ENCODE assay signal across 9 mouse cellular contexts in genomic region chr16:76321527-76322165, GRCm38 (mm10). TPM values are rescaled to one million over a fixed set of nuclear protein-coding genes. Genes with fewer than 3 reads are reported as not detected.
DNase-seq lines count a peak whose midpoint lies in the region; ATAC-seq and TF ChIP-seq lines count a peak whose summit lies in the region.
"Had no signal": no experiment of that assay in that cellular context is flagged by ENCODE, and none has a peak within 500 bp of the region (broad histone marks: within the 10 kb centered on the region; RNA-seq: fewer than 3 reads in every experiment).

No protein-coding gene starts in this region.

- TF ChIP-seq POLR2A in brain, embryonic 14.5 days (IDR thresholded peaks at IDR 0.05; ENCODE audit: borderline replicate concordance, extremely low read depth, insufficient read depth, insufficient read length, poor library complexity, severe bottlenecking), result no peak

- H3K27me3 ChIP-seq in heart, embryonic 13.5 days (replicated peaks), result no peaks in the 10 kb centered on the region

- no peak for TF ChIP-seq CTCF in layer of hippocampus, adult 2 months (conservative IDR thresholded peaks at IDR 0.05)
- no peak for TF ChIP-seq CTCF in brain, embryonic 14.5 days (IDR thresholded peaks at IDR 0.05; ENCODE audit: borderline replicate concordance, extremely low read depth, insufficient read depth, insufficient read length)

- H3K4me1 ChIP-seq in heart, embryonic 13.5 days, result peaks cover 63% of the 10 kb centered on the region

- 13% methylated on average over 11 of the region's 11 CpGs for WGBS in heart, embryonic 13.5 days

- peak overlapping the region; percentile 21 for H3K4me3 ChIP-seq in layer of hippocampus, adult 2 months
- peak overlapping the region; percentile 30 for H3K4me3 ChIP-seq in heart, embryonic 13.5 days

- no peak for ATAC-seq in heart, embryonic 13.5 days (ENCODE audit: extremely low read depth, insufficient number of reproducible peaks, low FRiP score, low TSS enrichment)

- H3K36me3 ChIP-seq in heart, embryonic 13.5 days, result no peaks in the 10 kb centered on the region

- no peak for DNase-seq in layer of hippocampus, adult 2 months (ENCODE audit: low spot score in 2 of 2)
- DNase-seq in layer of hippocampus, postnatal 10 days (ENCODE audit: low spot score in 2 of 2), result no peak
- DNase-seq in brain, embryonic 14.5 days (ENCODE audit: low read depth), result peak; percentile 91
- DNase-seq in kidney, postnatal 25 days, result peak; percentile 54 to 81
- peak; percentile 68 for DNase-seq in retina, embryonic 14.5 days (ENCODE audit: low spot score)
- DNase-seq in left cerebral cortex, postnatal 14 days (ENCODE audit: low spot score in 2 of 2), result no peak
- no peak for DNase-seq in MN1 (ENCODE audit: low spot score)

- no peaks in the 10 kb centered on the region for H3K9me3 ChIP-seq in heart, embryonic 13.5 days
- H3K9me3 ChIP-seq: G1E had no signal

- H3K27ac ChIP-seq in layer of hippocampus, adult 2 months, result peak overlapping the region; percentile 79
- H3K27ac ChIP-seq in heart, embryonic 13.5 days (replicated peaks), result peak overlapping the region; percentile 84

- intact Hi-C loops in left cerebral cortex, postnatal 14 days (cut with DNase I), result no loop called here

- peak overlapping the region; percentile 64 for H3K4me2 ChIP-seq in heart, embryonic 13.5 days

- peak overlapping the region; percentile 75 for H3K9ac ChIP-seq in heart, embryonic 13.5 days

RNA-seq across cellular contexts. Expression of gene Nrip1, which starts 52.0 kb away (rescaled TPM):
- total RNA-seq in layer of hippocampus, adult 2 months (2021), result 10 to 100 TPM; 56.1 to 60.0 TPM
- 10 to 100 TPM; 53.2 to 59.2 TPM for total RNA-seq in layer of hippocampus, postnatal 10 days (2021)
- polyA plus RNA-seq in brain, embryonic 14.5 days (2012; rRNA removed), result 3.5 and 10.4 TPM in 2 replicates
- polyA plus RNA-seq in heart, embryonic 13.5 days (2015; fragmentation: Nextera tagmentation; extraction: Ambion mirVana), result 20.9 and 23.3 TPM in 2 replicates
- 10 to 100 TPM; 64.1 to 67.3 TPM for total RNA-seq in left cerebral cortex, postnatal 14 days (2021)

Comparison
In these comparisons a context has a peak if more than half of its experiments do, and no peak if none do; other contexts are left out.
1. DNase-seq: peak in brain, embryonic 14.5 days (single experiment), kidney, postnatal 25 days (2 of 2) and retina, embryonic 14.5 days (single experiment); none in layer of hippocampus, adult 2 months (0 of 2), layer of hippocampus, postnatal 10 days (0 of 2), left cerebral cortex, postnatal 14 days (0 of 2) and MN1 (single experiment).